Mouse (Mus musculus): ENCODE results near the gene Olah. TPM values are rescaled to one million over a fixed set of nuclear protein-coding genes. Genes with fewer than 3 reads are reported as not detected.

Gene Olah
- polyA plus RNA-seq, 1 experiment from 2014 or later, result not detected

- WGBS, result 81% methylated on average over 3 of the region's 3 CpGs
Observed at GRCm38 (mm10) chr2:3361067-3361466, 35.9 kb downstream of the Olah start.

GRCm38 (mm10) chr2:3357887-3358286, 39.1 kb downstream of the Olah start:
- H3K27ac ChIP-seq (ENCODE audit: low read depth, low read length), result no peak overlapping the region
- H3K27me3 ChIP-seq (ENCODE audit: control insufficient read depth, insufficient read depth, low read length), result no peaks in the 10 kb centered on the region
- 69% methylated on average over 3 of the region's 3 CpGs for WGBS
- H3K4me1 ChIP-seq (ENCODE audit: control insufficient read depth, insufficient read depth, low read length), result no peaks in the 10 kb centered on the region
- H3K4me2 ChIP-seq (replicated peaks; ENCODE audit: low read depth, low read length), result no peak overlapping the region
- ATAC-seq (ENCODE audit: low FRiP score, low TSS enrichment), result no peak
- H3K9me3 ChIP-seq (ENCODE audit: control insufficient read depth, low read length), result no peaks in the 10 kb centered on the region
- H3K9ac ChIP-seq (ENCODE audit: low read depth, low read length), result no peak overlapping the region
- no peak overlapping the region for H3K4me3 ChIP-seq (ENCODE audit: low read length)
- no peaks in the 10 kb centered on the region for H3K36me3 ChIP-seq (ENCODE audit: control insufficient read depth, insufficient read depth, low read length)

More at GRCm38 (mm10) chr2:3361067-3361466, 35.9 kb downstream of the Olah start:
- Histone ChIP-seq H3K4me2 (replicated peaks; ENCODE audit: low read depth, low read length) (no peak overlapping the region), H3K9me3 (ENCODE audit: control insufficient read depth, low read length) (no peaks in the 10 kb centered on the region), H3K36me3 (ENCODE audit: control insufficient read depth, insufficient read depth, low read length) (no peaks in the 10 kb centered on the region), H3K27me3 (ENCODE audit: control insufficient read depth, insufficient read depth, low read length) (no peaks in the 10 kb centered on the region), H3K4me1 (ENCODE audit: control insufficient read depth, insufficient read depth, low read length) (no peaks in the 10 kb centered on the region), H3K27ac (ENCODE audit: low read depth, low read length) (no peak overlapping the region), H3K9ac (ENCODE audit: low read depth, low read length) (no peak overlapping the region), H3K4me3 (ENCODE audit: low read length) (no peak overlapping the region)
- no peak for ATAC-seq (ENCODE audit: low FRiP score, low TSS enrichment)

- 63% methylated on average over 3 of the region's 3 CpGs for WGBS
- ATAC-seq (ENCODE audit: low FRiP score, low TSS enrichment), result no peak
Observed at GRCm38 (mm10) chr2:3356311-3356710, 40.7 kb downstream of the Olah start.

GRCm38 (mm10) chr2:3355793-3356192, 41.2 kb downstream of the Olah start:
- no peaks in the 10 kb centered on the region for H3K9me3 ChIP-seq (ENCODE audit: control insufficient read depth, low read length)
- H3K4me1 ChIP-seq (ENCODE audit: control insufficient read depth, insufficient read depth, low read length), result no peaks in the 10 kb centered on the region
- no peak overlapping the region for H3K27ac ChIP-seq (ENCODE audit: low read depth, low read length)
- no peak overlapping the region for H3K9ac ChIP-seq (ENCODE audit: low read depth, low read length)
- H3K4me3 ChIP-seq (ENCODE audit: low read length), result no peak overlapping the region
- ATAC-seq (ENCODE audit: low FRiP score, low TSS enrichment), result no peak
- H3K4me2 ChIP-seq (replicated peaks; ENCODE audit: low read depth, low read length), result no peak overlapping the region
- no peaks in the 10 kb centered on the region for H3K27me3 ChIP-seq (ENCODE audit: control insufficient read depth, insufficient read depth, low read length)
- H3K36me3 ChIP-seq (ENCODE audit: control insufficient read depth, insufficient read depth, low read length), result no peaks in the 10 kb centered on the region
- 91% methylated on average over 8 of the region's 8 CpGs for WGBS

More at GRCm38 (mm10) chr2:3356311-3356710, 40.7 kb downstream of the Olah start:
- Histone ChIP-seq H3K9me3 (ENCODE audit: control insufficient read depth, low read length) (no peaks in the 10 kb centered on the region), H3K27me3 (ENCODE audit: control insufficient read depth, insufficient read depth, low read length) (no peaks in the 10 kb centered on the region), H3K36me3 (ENCODE audit: control insufficient read depth, insufficient read depth, low read length) (no peaks in the 10 kb centered on the region), H3K9ac (ENCODE audit: low read depth, low read length) (no peak overlapping the region), H3K4me3 (ENCODE audit: low read length) (no peak overlapping the region), H3K4me1 (ENCODE audit: control insufficient read depth, insufficient read depth, low read length) (no peaks in the 10 kb centered on the region), H3K27ac (ENCODE audit: low read depth, low read length) (no peak overlapping the region), H3K4me2 (replicated peaks; ENCODE audit: low read depth, low read length) (no peak overlapping the region)

GRCm38 (mm10) chr2:3353160-3353559, 43.9 kb downstream of the Olah start:
- no peak overlapping the region for H3K9ac ChIP-seq (ENCODE audit: low read depth, low read length)
- no peak overlapping the region for H3K4me2 ChIP-seq (replicated peaks; ENCODE audit: low read depth, low read length)
- H3K27ac ChIP-seq (ENCODE audit: low read depth, low read length), result no peak overlapping the region
- H3K27me3 ChIP-seq (ENCODE audit: control insufficient read depth, insufficient read depth, low read length), result no peaks in the 10 kb centered on the region
- H3K4me3 ChIP-seq (ENCODE audit: low read length), result no peak overlapping the region
- no peaks in the 10 kb centered on the region for H3K9me3 ChIP-seq (ENCODE audit: control insufficient read depth, low read length)
- no peak for ATAC-seq (ENCODE audit: low FRiP score, low TSS enrichment)
- H3K4me1 ChIP-seq (ENCODE audit: control insufficient read depth, insufficient read depth, low read length), result no peaks in the 10 kb centered on the region
- H3K36me3 ChIP-seq (ENCODE audit: control insufficient read depth, insufficient read depth, low read length), result no peaks in the 10 kb centered on the region

- WGBS, result 22% methylated on average over 3 of the region's 3 CpGs
Observed at GRCm38 (mm10) chr2:3348919-3349318, 48.1 kb downstream of the Olah start.

GRCm38 (mm10) chr2:3348422-3348821, 48.6 kb downstream of the Olah start:
- Histone ChIP-seq H3K27ac (ENCODE audit: low read depth, low read length) (no peak overlapping the region), H3K27me3 (ENCODE audit: control insufficient read depth, insufficient read depth, low read length) (no peaks in the 10 kb centered on the region), H3K4me1 (ENCODE audit: control insufficient read depth, insufficient read depth, low read length) (no peaks in the 10 kb centered on the region), H3K4me3 (ENCODE audit: low read length) (no peak overlapping the region), H3K9ac (ENCODE audit: low read depth, low read length) (no peak overlapping the region), H3K9me3 (ENCODE audit: control insufficient read depth, low read length) (no peaks in the 10 kb centered on the region), H3K36me3 (ENCODE audit: control insufficient read depth, insufficient read depth, low read length) (no peaks in the 10 kb centered on the region), H3K4me2 (replicated peaks; ENCODE audit: low read depth, low read length) (no peak overlapping the region)
- ATAC-seq (ENCODE audit: low FRiP score, low TSS enrichment), result no peak
- 84% methylated on average over 4 of the region's 4 CpGs for WGBS

More at GRCm38 (mm10) chr2:3348919-3349318, 48.1 kb downstream of the Olah start:
- Histone ChIP-seq H3K27ac (ENCODE audit: low read depth, low read length) (no peak overlapping the region), H3K27me3 (ENCODE audit: control insufficient read depth, insufficient read depth, low read length) (no peaks in the 10 kb centered on the region), H3K9ac (ENCODE audit: low read depth, low read length) (no peak overlapping the region), H3K4me1 (ENCODE audit: control insufficient read depth, insufficient read depth, low read length) (no peaks in the 10 kb centered on the region), H3K36me3 (ENCODE audit: control insufficient read depth, insufficient read depth, low read length) (no peaks in the 10 kb centered on the region), H3K4me2 (replicated peaks; ENCODE audit: low read depth, low read length) (no peak overlapping the region), H3K9me3 (ENCODE audit: control insufficient read depth, low read length) (no peaks in the 10 kb centered on the region), H3K4me3 (ENCODE audit: low read length) (no peak overlapping the region)
- peak; percentile 49; the same call in 1 of the 2 replicates for ATAC-seq (ENCODE audit: low FRiP score, low TSS enrichment)

- H3K27me3 ChIP-seq (ENCODE audit: control insufficient read depth, insufficient read depth, low read length), result peaks cover 14% of the 10 kb centered on the region; the same call in 1 of the 2 replicates
- H3K36me3 ChIP-seq (ENCODE audit: control insufficient read depth, insufficient read depth, low read length), result no peaks in the 10 kb centered on the region
- H3K27ac ChIP-seq (ENCODE audit: low read depth, low read length), result no peak within 1 kb of the TSS
- no peak within 1 kb of the TSS for H3K9ac ChIP-seq (ENCODE audit: low read depth, low read length)
- H3K4me3 ChIP-seq (ENCODE audit: low read length), result peak within 1 kb of the TSS; percentile 29
- H3K4me1 ChIP-seq (ENCODE audit: control insufficient read depth, insufficient read depth, low read length), result peaks cover 8% of the 10 kb centered on the region
- no peaks in the 10 kb centered on the region for H3K9me3 ChIP-seq (ENCODE audit: control insufficient read depth, low read length)
- 5% methylated on average over 20 of the region's 20 CpGs for WGBS
- peak; percentile 36 for ATAC-seq (ENCODE audit: low FRiP score, low TSS enrichment)
- H3K4me2 ChIP-seq (replicated peaks; ENCODE audit: low read depth, low read length), result peak within 1 kb of the TSS; percentile 44
Observed at GRCm38 (mm10) chr2:3335611-3336301, 61.3 kb downstream of the Olah start, which contains the start of gene Acbd7. Gene Acbd7 (plus strand): TSS chr2:3336168.

GRCm38 (mm10) chr2:3333761-3334160, 63.2 kb downstream of the Olah start:
- Histone ChIP-seq H3K4me2 (replicated peaks; ENCODE audit: low read depth, low read length) (no peak overlapping the region), H3K4me3 (ENCODE audit: low read length) (no peak overlapping the region), H3K4me1 (ENCODE audit: control insufficient read depth, insufficient read depth, low read length) (peaks cover 10% of the 10 kb centered on the region), H3K9ac (ENCODE audit: low read depth, low read length) (no peak overlapping the region), H3K9me3 (ENCODE audit: control insufficient read depth, low read length) (no peaks in the 10 kb centered on the region), H3K27ac (ENCODE audit: low read depth, low read length) (no peak overlapping the region), H3K36me3 (ENCODE audit: control insufficient read depth, insufficient read depth, low read length) (peaks cover 10% of the 10 kb centered on the region), H3K27me3 (ENCODE audit: control insufficient read depth, insufficient read depth, low read length) (peaks cover 14% of the 10 kb centered on the region; the same call in 1 of the 2 replicates)
- 91% methylated on average over 12 of the region's 12 CpGs for WGBS
- no peak for ATAC-seq (ENCODE audit: low FRiP score, low TSS enrichment)

Measured in kidney, embryonic 14.5 days (tissue).